Mouse (Mus musculus) heart, embryonic 11.5 days (tissue): ENCODE results near the gene Gdf11. TPM values are rescaled to one million over a fixed set of nuclear protein-coding genes. Genes with fewer than 3 reads are reported as not detected.

Experiments
- ATAC-seq: fragments of 200-750 bp; cut with Nextera tagmentation; replicated peaks from 2 replicates; pipeline ENCODE4 v1.8.0; 2017; ENCODE audit warnings: moderate library complexity; ENCODE audit not compliant: insufficient number of reproducible peaks, low FRiP score, low TSS enrichment
- H3K27ac ChIP-seq: fragments of 300-500 bp; sonication (generic); 2 replicates; pipeline ENCODE4 v1.5.1; 2014; ENCODE audit warnings: mild to moderate bottlenecking, low read depth, low read length
- H3K27me3 ChIP-seq: fragments of 300-500 bp; sonication (generic); 2 replicates; pipeline ENCODE4 v1.6.1; 2014; ENCODE audit warnings: mild to moderate bottlenecking, low read length, mixed read lengths; ENCODE audit not compliant: control insufficient read depth, insufficient read depth
- H3K36me3 ChIP-seq: fragments of 300-500 bp; sonication (generic); 2 replicates; pipeline ENCODE4 v1.6.1; 2014; ENCODE audit warnings: mild to moderate bottlenecking, low read length, moderate library complexity, mixed read lengths; ENCODE audit not compliant: control insufficient read depth, insufficient read depth
- H3K4me1 ChIP-seq: fragments of 300-500 bp; sonication (generic); 2 replicates; pipeline ENCODE4 v1.6.1; 2014; ENCODE audit warnings: low read length; ENCODE audit not compliant: control insufficient read depth, insufficient read depth
- H3K4me2 ChIP-seq: fragments of 300-500 bp; sonication (generic); 2 replicates; pipeline ENCODE4 v1.6.1; 2014; ENCODE audit warnings: mild to moderate bottlenecking, moderate library complexity
- H3K4me3 ChIP-seq: fragments of 300-500 bp; sonication (generic); 2 replicates; pipeline ENCODE4 v1.5.1; 2014; ENCODE audit warnings: low read depth, low read length
- H3K9ac ChIP-seq: fragments of 300-500 bp; sonication (generic); 2 replicates; pipeline ENCODE4 v1.6.1; 2014; ENCODE audit warnings: mild to moderate bottlenecking, low read depth, low read length, moderate library complexity
- H3K9me3 ChIP-seq: fragments of 300-500 bp; sonication (generic); replicated peaks from 2 replicates; pipeline ENCODE4 v1.6.1; 2016; ENCODE audit warnings: low read length; ENCODE audit not compliant: control insufficient read depth
- WGBS: fragments of 180-500 bp; shearing (Covaris S2); extraction: QIAGEN DNeasy Blood & Tissue Kit; methylation state at CpG from one replicate; pipeline ENCODE4 v1.1.7; 2014; ENCODE audit not compliant: insufficient replicate concordance; 5-methylcytosine and 5-hydroxymethylcytosine counted together
- polyA plus RNA-seq: library from polyadenylated mRNA; unstranded; fragments of >200 nt; fragmentation: Nextera tagmentation; extraction: Ambion mirVana; gene quantifications from 2 replicates; pipeline ENCODE4 v1.2.1, GENCODE M21; 2014

The Gdf11 gene
- polyA plus RNA-seq, 1 experiment from 2014 or later = 4.1 TPM

- WGBS = 2% methylated on average over 21 of the region's 21 CpGs
- Histone ChIP-seq H3K27ac (no peak overlapping the region), H3K4me2 (peak overlapping the region; percentile 87), H3K9me3 (no peaks in the 10 kb centered on the region), H3K4me3 (peak overlapping the region; percentile 50), H3K36me3 (no peaks in the 10 kb centered on the region), H3K9ac (peak overlapping the region; percentile 52; the same call in 1 of the 2 replicates), H3K4me1 (peaks cover 13% of the 10 kb centered on the region), H3K27me3 (peaks cover 35% of the 10 kb centered on the region)
- ATAC-seq = no peak
These were observed 42.6 kb upstream of the Gdf11 start for GRCm38 (mm10) chr10:128933976-128934721.

DNA sequence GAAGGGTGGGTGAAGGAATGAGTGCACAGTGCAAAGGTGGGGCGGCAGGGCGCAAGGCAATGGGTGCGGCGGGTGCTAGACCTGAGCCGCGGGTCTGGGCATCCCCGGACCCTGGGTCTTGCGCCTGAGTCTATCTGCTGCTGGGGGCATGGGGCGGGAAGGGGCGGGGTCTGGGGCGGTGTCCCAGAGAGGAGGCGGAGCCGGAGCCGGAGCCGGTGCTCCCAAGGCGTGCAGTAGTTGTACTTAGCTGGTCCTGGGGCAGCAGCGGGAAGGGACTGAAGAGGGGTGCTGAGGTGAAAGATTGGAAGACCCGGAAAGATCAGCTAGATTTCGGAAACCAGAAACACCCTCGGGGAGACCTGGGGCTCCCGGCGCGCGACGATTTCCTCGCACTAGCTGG is 42.1 kb upstream of the Gdf11 start, which contains the start of gene Itga7:
Gene Itga7 (plus strand): TSS at position 245 of the 400 bp plus-strand sequence.
- Histone ChIP-seq H3K9ac (peak within 1 kb of the TSS; percentile 52; the same call in 1 of the 2 replicates), H3K9me3 (no peaks in the 10 kb centered on the region), H3K27ac (no peak within 1 kb of the TSS), H3K36me3 (no peaks in the 10 kb centered on the region), H3K4me2 (peak within 1 kb of the TSS; percentile 87), H3K27me3 (peaks cover 33% of the 10 kb centered on the region), H3K4me3 (peak within 1 kb of the TSS; percentile 50), H3K4me1 (peaks cover 13% of the 10 kb centered on the region)
- peak; percentile 63 for ATAC-seq
- WGBS = under 1% methylated on average over 26 of the region's 26 CpGs

- no peak overlapping the region for H3K9ac ChIP-seq
These were observed 39.9 kb upstream of the Gdf11 start for GRCm38 (mm10) chr10:128931441-128931840.

DNA sequence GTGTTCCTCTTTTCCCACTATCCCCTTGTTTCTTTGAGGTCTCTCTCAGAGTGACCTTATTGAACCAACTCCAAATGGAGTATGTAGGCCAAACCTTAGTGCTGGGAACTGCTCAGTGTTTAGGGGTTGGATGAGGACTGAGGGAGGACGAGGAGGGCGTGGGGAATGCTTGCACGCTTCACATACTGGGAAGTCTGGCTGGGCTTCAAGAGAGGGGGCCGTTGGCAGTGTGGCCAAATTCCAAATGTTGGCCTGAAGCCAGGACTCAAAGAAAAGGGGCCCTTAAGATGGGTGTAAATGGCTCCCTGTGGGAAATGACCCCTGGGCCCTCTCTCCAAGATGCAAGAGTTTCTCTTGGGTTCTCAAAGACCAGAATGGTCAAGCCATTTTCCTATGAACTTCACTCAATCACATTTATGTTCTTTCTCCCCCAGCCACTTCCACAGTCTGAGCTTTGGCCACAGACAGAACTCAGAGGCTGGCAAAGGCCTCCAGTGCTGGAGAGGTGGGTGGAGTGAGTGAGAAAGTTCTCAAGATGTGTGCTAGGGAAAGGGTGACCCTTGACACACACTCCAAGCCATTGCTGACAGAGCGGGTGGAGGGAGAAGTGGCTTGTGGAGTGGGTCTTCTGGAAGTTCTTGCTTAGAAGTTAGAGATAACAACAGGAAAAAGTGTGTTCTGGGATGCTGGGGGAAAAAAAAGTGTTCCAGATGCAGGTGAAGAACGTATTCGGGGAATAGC is 38.3 kb upstream of the Gdf11 start:
- no peak overlapping the region for H3K27ac ChIP-seq
- 63% methylated on average over 7 of the region's 7 CpGs for WGBS
- no peak overlapping the region for H3K4me3 ChIP-seq
- H3K9ac ChIP-seq = no peak overlapping the region
- peaks cover 30% of the 10 kb centered on the region for H3K27me3 ChIP-seq
- H3K4me2 ChIP-seq = no peak overlapping the region
- ATAC-seq = no peak
- H3K36me3 ChIP-seq = no peaks in the 10 kb centered on the region
- H3K4me1 ChIP-seq = peaks cover 13% of the 10 kb centered on the region
- no peaks in the 10 kb centered on the region for H3K9me3 ChIP-seq

More at GRCm38 (mm10) chr10:128931441-128931840, 39.9 kb upstream of the Gdf11 start:
- 47% methylated on average over 2 of the region's 2 CpGs for WGBS
- Histone ChIP-seq H3K4me1 (peaks cover 13% of the 10 kb centered on the region), H3K9me3 (no peaks in the 10 kb centered on the region), H3K4me2 (no peak overlapping the region), H3K36me3 (no peaks in the 10 kb centered on the region), H3K27me3 (peaks cover 33% of the 10 kb centered on the region), H3K27ac (no peak overlapping the region), H3K4me3 (no peak overlapping the region)
- ATAC-seq = no peak

GRCm38 (mm10) chr10:128928356-128928755 is 36.8 kb upstream of the Gdf11 start:
- H3K4me1 ChIP-seq = peaks cover 7% of the 10 kb centered on the region; the same call in 1 of the 2 replicates
- no peak overlapping the region for H3K9ac ChIP-seq
- H3K9me3 ChIP-seq = no peaks in the 10 kb centered on the region
- WGBS = 21% methylated on average over 4 of the region's 4 CpGs
- H3K4me2 ChIP-seq = no peak overlapping the region
- H3K4me3 ChIP-seq = no peak overlapping the region
- ATAC-seq = no peak
- H3K27ac ChIP-seq = no peak overlapping the region
- no peaks in the 10 kb centered on the region for H3K36me3 ChIP-seq
- H3K27me3 ChIP-seq = peaks cover 15% of the 10 kb centered on the region

- WGBS = 59% methylated on average over 9 of the region's 9 CpGs
- H3K4me2 ChIP-seq = peak within 1 kb of the TSS; percentile 90
- H3K9me3 ChIP-seq = no peaks in the 10 kb centered on the region
- peaks cover 13% of the 10 kb centered on the region for H3K4me1 ChIP-seq
- peak within 1 kb of the TSS; percentile 90 for H3K9ac ChIP-seq
- peak within 1 kb of the TSS; percentile 90 for H3K4me3 ChIP-seq
- H3K27ac ChIP-seq = peak within 1 kb of the TSS; percentile 88
- no peaks in the 10 kb centered on the region for H3K36me3 ChIP-seq
- no peak for ATAC-seq
- no peaks in the 10 kb centered on the region for H3K27me3 ChIP-seq
These were observed 32.4 kb upstream of the Gdf11 start, which contains the start of gene Bloc1s1 for GRCm38 (mm10) chr10:128923935-128924334. Gene Bloc1s1, minus strand, starts transcription at chr10:128924035.

GRCm38 (mm10) chr10:128923013-128923691 is 31.6 kb upstream of the Gdf11 start:
- Histone ChIP-seq H3K27me3 (no peaks in the 10 kb centered on the region), H3K4me2 (peak overlapping the region; percentile 90), H3K9ac (peak overlapping the region; percentile 90), H3K4me3 (peak overlapping the region; percentile 90), H3K9me3 (no peaks in the 10 kb centered on the region), H3K4me1 (peaks cover 13% of the 10 kb centered on the region), H3K27ac (peak overlapping the region; percentile 88), H3K36me3 (no peaks in the 10 kb centered on the region; the same call in 1 of the 2 replicates)
- ATAC-seq = peak; percentile 87
- WGBS = under 1% methylated on average over 41 of the region's 42 CpGs

GRCm38 (mm10) chr10:128922822-128923012 is 31.2 kb upstream of the Gdf11 start, which contains the start of gene Rdh5:
Gene Rdh5, minus strand, starts transcription at chr10:128922888.
- peak within 1 kb of the TSS; percentile 90 for H3K4me3 ChIP-seq
- peak within 1 kb of the TSS; percentile 90 for H3K4me2 ChIP-seq
- H3K9ac ChIP-seq = peak within 1 kb of the TSS; percentile 90
- ATAC-seq = no peak
- peaks cover 13% of the 10 kb centered on the region for H3K4me1 ChIP-seq
- no peaks in the 10 kb centered on the region for H3K27me3 ChIP-seq
- no peaks in the 10 kb centered on the region for H3K9me3 ChIP-seq
- peak within 1 kb of the TSS; percentile 88 for H3K27ac ChIP-seq
- WGBS = 28% methylated on average over 1 of the region's 1 CpGs
- H3K36me3 ChIP-seq = peaks cover under 1% of the 10 kb centered on the region; the same call in 1 of the 2 replicates
